Mouse (Mus musculus) thymus, postnatal 14 days (tissue): ENCODE data around the gene Dbn1.

ENCODE experiments used
- DNase-seq: peaks from one replicate; pipeline ENCODE4 v3.0.0; 2021

Dbn1 gene

GRCm38 (mm10) chr13:55487578-55488498, at the start of gene Dbn1:
TSS of gene Dbn1 (minus strand) at chr13:55488111.
- peak; percentile 7 for DNase-seq

- DNase-seq: peak; percentile 98
Measured at GRCm38 (mm10) chr13:55536194-55537175, 48.6 kb upstream of the Dbn1 start, which contains the start of gene Ddx41. TSS of gene Ddx41 (minus strand) at chr13:55536658.

GRCm38 (mm10) chr13:55535796-55536193, 47.9 kb upstream of the Dbn1 start:
- no peak for DNase-seq

- no peak for DNase-seq
Measured at GRCm38 (mm10) chr13:55535191-55535590, 47.3 kb upstream of the Dbn1 start.

GRCm38 (mm10) chr13:55529198-55529915, 41.4 kb upstream of the Dbn1 start, which contains the start of gene Dok3:
TSS of gene Dok3 (minus strand) at chr13:55529296.
- DNase-seq: no peak

- no peak for DNase-seq
Measured at GRCm38 (mm10) chr13:55527834-55528772, 40.2 kb upstream of the Dbn1 start.

- no peak for DNase-seq
Measured at GRCm38 (mm10) chr13:55527212-55527611, 39.3 kb upstream of the Dbn1 start.

GRCm38 (mm10) chr13:55525733-55526553, 38.0 kb upstream of the Dbn1 start:
- no peak for DNase-seq

- no peak for DNase-seq
Measured at GRCm38 (mm10) chr13:55523951-55524600, 36.2 kb upstream of the Dbn1 start.

- no peak for DNase-seq
Measured at GRCm38 (mm10) chr13:55523278-55523677, 35.4 kb upstream of the Dbn1 start.

GRCm38 (mm10) chr13:55522730-55523129, 34.8 kb upstream of the Dbn1 start:
- DNase-seq: no peak

GRCm38 (mm10) chr13:55519606-55520005, 31.7 kb upstream of the Dbn1 start:
- DNase-seq: no peak

- peak; percentile 86 for DNase-seq
Measured at GRCm38 (mm10) chr13:55516955-55517354, 29.0 kb upstream of the Dbn1 start.

- DNase-seq: no peak
Measured at GRCm38 (mm10) chr13:55513828-55514227, 25.9 kb upstream of the Dbn1 start.

- peak; percentile 89 for DNase-seq
Measured at GRCm38 (mm10) chr13:55513111-55513748, 25.3 kb upstream of the Dbn1 start, which contains the start of gene Pdlim7. TSS of gene Pdlim7 (minus strand) at chr13:55513676.

- no peak for DNase-seq
Measured at GRCm38 (mm10) chr13:55512379-55513031, 24.6 kb upstream of the Dbn1 start.

GRCm38 (mm10) chr13:55511492-55511861, 23.6 kb upstream of the Dbn1 start:
- no peak for DNase-seq

GRCm38 (mm10) chr13:55510668-55511491, 23.0 kb upstream of the Dbn1 start:
- DNase-seq: no peak
